Mouse (Mus musculus) midbrain, postnatal 0 days (tissue): ENCODE measurements around the gene Mef2c. TPM values are rescaled to one million over a fixed set of nuclear protein-coding genes. Genes with fewer than 3 reads are reported as not detected.

Experiments used
- ATAC-seq: fragments of 200-750 bp; cut with Nextera tagmentation; 2 replicates; pipeline ENCODE4 v1.8.0; 2017; ENCODE audit warnings: moderate number of reproducible peaks, mild to moderate bottlenecking, moderate TSS enrichment, moderate library complexity; ENCODE audit not compliant: low FRiP score
- DNase-seq: peaks from one replicate; pipeline ENCODE4 v3.0.0-alpha.2; 2015; ENCODE audit warnings: low spot score
- H3K27ac ChIP-seq: fragments of 300-500 bp; sonication (generic); 2 replicates; pipeline ENCODE4 v1.5.1; 2014; ENCODE audit warnings: low read depth, mild to moderate bottlenecking, low read length, mixed read lengths
- H3K27me3 ChIP-seq: fragments of 300-500 bp; sonication (generic); 2 replicates; pipeline ENCODE4 v1.6.1; 2014; ENCODE audit warnings: low read length, control low read depth, mixed read lengths; ENCODE audit not compliant: insufficient read depth
- H3K36me3 ChIP-seq: fragments of 300-500 bp; sonication (generic); 2 replicates; pipeline ENCODE4 v1.6.1; 2014; ENCODE audit warnings: low read length, control low read depth, mixed read lengths; ENCODE audit not compliant: insufficient read depth
- H3K4me1 ChIP-seq: fragments of 300-500 bp; sonication (generic); 2 replicates; pipeline ENCODE4 v1.6.1; 2014; ENCODE audit warnings: mild to moderate bottlenecking, control low read depth, antibody characterized with exemption, low read length, mixed read lengths; ENCODE audit not compliant: insufficient read depth
- H3K4me2 ChIP-seq: fragments of 300-500 bp; sonication (generic); 2 replicates; pipeline ENCODE4 v1.6.1; 2014; ENCODE audit warnings: low read depth, mild to moderate bottlenecking, low read length, mixed read lengths; ENCODE audit not compliant: poor library complexity, severe bottlenecking
- H3K4me3 ChIP-seq: fragments of 300-500 bp; sonication (generic); 2 replicates; pipeline ENCODE4 v1.5.1; 2014; ENCODE audit warnings: low read depth, mild to moderate bottlenecking, low read length, moderate library complexity
- H3K9ac ChIP-seq: fragments of 300-500 bp; sonication (generic); replicated peaks from 2 replicates; pipeline ENCODE4 v1.6.1; 2014; ENCODE audit warnings: mild to moderate bottlenecking, low read length, moderate library complexity, mixed read lengths; ENCODE audit not compliant: poor library complexity, severe bottlenecking
- H3K9me3 ChIP-seq: fragments of 300-500 bp; sonication (generic); 2 replicates; pipeline ENCODE4 v1.6.1; 2016; ENCODE audit warnings: low read length, control low read depth
- CTCF ChIP-seq: IDR thresholded peaks from 2 replicates; pipeline ENCODE4 v1.5.1; 2016; ENCODE audit warnings: antibody characterized with exemption, mild to moderate bottlenecking
- WGBS: fragments of 180-500 bp; shearing (Covaris S2); extraction: QIAGEN DNeasy Blood & Tissue Kit; methylation state at CpG from one replicate; pipeline ENCODE4 v1.1.7; 2014; 5-methylcytosine and 5-hydroxymethylcytosine counted together
- polyA plus RNA-seq: library from polyadenylated mRNA; unstranded; fragments of >200 nt; fragmentation: Nextera tagmentation; extraction: Ambion mirVana; gene quantifications from 2 replicates; pipeline ENCODE4 v1.2.1, GENCODE M21; 2015
- total RNA-seq: library from RNA; depleted of rRNA; stranded (reverse); fragments of >200 nt; gene quantifications from 2 replicates; pipeline ENCODE4 v1.2.3, GENCODE M21; 2014

The Mef2c gene
- total and polyA plus RNA-seq, 2 experiments from 2014 or later, result 32.9 to 50.7 TPM

DNA sequence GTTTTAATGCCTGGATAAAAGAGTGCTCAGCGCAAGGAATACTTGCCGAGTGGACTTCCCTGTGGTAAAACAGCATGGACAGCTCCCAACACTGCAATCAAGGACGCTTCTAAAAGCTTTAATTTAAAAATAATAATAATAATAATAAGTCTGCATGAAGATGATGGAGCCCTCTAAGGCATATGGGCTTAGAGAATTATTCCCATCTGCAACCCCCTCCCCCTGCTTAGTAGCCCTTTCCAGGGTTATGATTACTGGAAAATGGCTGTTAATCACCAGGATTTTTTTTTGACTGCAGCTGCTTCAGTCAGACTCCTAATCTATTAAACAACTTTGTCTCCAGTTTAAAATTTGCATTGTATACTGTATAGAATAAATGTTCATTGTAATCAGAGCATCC is 32.5 kb downstream of the Mef2c start:
- no peak overlapping the region for H3K27ac ChIP-seq
- no peaks in the 10 kb centered on the region for H3K9me3 ChIP-seq
- H3K36me3 ChIP-seq, result no peaks in the 10 kb centered on the region
- WGBS, result 75% methylated on average over 3 of the region's 3 CpGs
- TF ChIP-seq CTCF, result no peak
- no peak overlapping the region for H3K4me3 ChIP-seq
- no peak for DNase-seq
- ATAC-seq, result no peak
- no peak overlapping the region for H3K9ac ChIP-seq
- no peaks in the 10 kb centered on the region for H3K27me3 ChIP-seq
- no peaks in the 10 kb centered on the region for H3K4me1 ChIP-seq
- H3K4me2 ChIP-seq, result no peak overlapping the region

GRCm38 (mm10) chr13:83537163-83537562 is 33.3 kb downstream of the Mef2c start:
- no peaks in the 10 kb centered on the region for H3K27me3 ChIP-seq
- no peak overlapping the region for H3K9ac ChIP-seq
- H3K9me3 ChIP-seq, result no peaks in the 10 kb centered on the region
- H3K27ac ChIP-seq, result no peak overlapping the region
- ATAC-seq (no peak; the same call in 1 of the 2 replicates), DNase-seq (peak; percentile 72)
- TF ChIP-seq CTCF, result no peak
- 54% methylated on average over 5 of the region's 5 CpGs for WGBS
- H3K4me3 ChIP-seq, result no peak overlapping the region
- no peaks in the 10 kb centered on the region for H3K36me3 ChIP-seq
- H3K4me1 ChIP-seq, result no peaks in the 10 kb centered on the region
- no peak overlapping the region for H3K4me2 ChIP-seq

GRCm38 (mm10) chr13:83539921-83540320 is 36.1 kb downstream of the Mef2c start:
- no peaks in the 10 kb centered on the region for H3K4me1 ChIP-seq
- H3K9ac ChIP-seq, result no peak overlapping the region
- TF ChIP-seq CTCF, result no peak
- DNase-seq (no peak), ATAC-seq (no peak)
- H3K4me2 ChIP-seq, result no peak overlapping the region
- no peak overlapping the region for H3K4me3 ChIP-seq
- no peak overlapping the region for H3K27ac ChIP-seq
- H3K9me3 ChIP-seq, result no peaks in the 10 kb centered on the region
- H3K27me3 ChIP-seq, result no peaks in the 10 kb centered on the region
- H3K36me3 ChIP-seq, result no peaks in the 10 kb centered on the region

- H3K4me1 ChIP-seq, result no peaks in the 10 kb centered on the region
- no peak for TF ChIP-seq CTCF
- ATAC-seq, result no peak
- 32% methylated on average over 5 of the region's 5 CpGs for WGBS
- no peaks in the 10 kb centered on the region for H3K9me3 ChIP-seq
- H3K27ac ChIP-seq, result no peak overlapping the region
- H3K4me2 ChIP-seq, result no peak overlapping the region
- no peaks in the 10 kb centered on the region for H3K27me3 ChIP-seq
- H3K36me3 ChIP-seq, result no peaks in the 10 kb centered on the region
- DNase-seq, result no peak
- H3K4me3 ChIP-seq, result no peak overlapping the region
- no peak overlapping the region for H3K9ac ChIP-seq
Measured at GRCm38 (mm10) chr13:83542666-83543065, 38.8 kb downstream of the Mef2c start.

GRCm38 (mm10) chr13:83544707-83545106 is 40.9 kb downstream of the Mef2c start:
- Histone ChIP-seq H3K4me3 (no peak overlapping the region), H3K36me3 (no peaks in the 10 kb centered on the region), H3K9ac (no peak overlapping the region), H3K27ac (no peak overlapping the region), H3K27me3 (no peaks in the 10 kb centered on the region), H3K9me3 (no peaks in the 10 kb centered on the region), H3K4me1 (no peaks in the 10 kb centered on the region), H3K4me2 (no peak overlapping the region)
- DNase-seq (no peak), ATAC-seq (no peak)
- WGBS, result 75% methylated on average over 4 of the region's 4 CpGs
- no peak for TF ChIP-seq CTCF

DNA sequence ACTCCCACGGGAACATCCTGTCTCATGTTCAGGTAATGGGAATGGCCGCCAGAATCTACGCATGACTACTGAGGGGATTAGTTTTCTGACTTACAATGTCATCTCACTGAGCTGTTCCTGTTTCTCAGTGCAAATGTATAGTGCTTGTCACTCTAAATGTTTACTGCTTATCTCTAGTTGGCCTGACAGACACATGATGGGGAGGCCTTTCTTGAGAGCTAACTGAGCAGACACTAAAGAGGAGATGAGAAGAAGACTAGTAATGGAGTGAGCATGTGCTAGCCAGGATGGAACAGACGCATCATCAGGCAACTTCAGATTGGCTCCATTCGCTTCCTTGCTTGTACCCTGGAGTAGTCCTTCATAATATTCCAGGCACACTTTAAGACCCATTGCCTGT is 43.0 kb downstream of the Mef2c start:
- no peak for TF ChIP-seq CTCF
- ATAC-seq (no peak), DNase-seq (no peak)
- 92% methylated on average over 5 of the region's 5 CpGs for WGBS
- Histone ChIP-seq H3K27me3 (no peaks in the 10 kb centered on the region), H3K4me2 (no peak overlapping the region), H3K9me3 (no peaks in the 10 kb centered on the region), H3K27ac (no peak overlapping the region), H3K36me3 (no peaks in the 10 kb centered on the region), H3K9ac (no peak overlapping the region), H3K4me3 (no peak overlapping the region), H3K4me1 (no peaks in the 10 kb centered on the region)
